Mouse (Mus musculus): ENCODE measurements around the gene Rab44.

GRCm38 (mm10) chr17:29129341-29129740 lies 15.4 kb downstream of the Rab44 start:
- no peak for TF ChIP-seq CTCF (IDR thresholded peaks at IDR 0.05; ENCODE audit: control insufficient read depth, insufficient read depth, insufficient replicate concordance, low read depth, low read length)
- TF ChIP-seq POLR2A (IDR thresholded peaks at IDR 0.05; ENCODE audit: control insufficient read depth, low read depth, low read length) = no peak
